Mouse (Mus musculus): ENCODE measurements around the gene Evi2.

GRCm38 (mm10) chr11:79577741-79578140 is 47.4 kb upstream of the Evi2 start:
- TF ChIP-seq USF1 (IDR thresholded peaks at IDR 0.05; ENCODE audit: low read depth, low read length) (no peak), KAT2A (conservative IDR thresholded peaks at IDR 0.05; ENCODE audit: low read depth, low read length) (no peak), BHLHE40 (IDR thresholded peaks at IDR 0.05; ENCODE audit: borderline replicate concordance, low read depth, low read length) (no peak), MAX (IDR thresholded peaks at IDR 0.05; ENCODE audit: low read length) (no peak), MAFK (IDR thresholded peaks at IDR 0.05; ENCODE audit: borderline replicate concordance, low read depth, low read length) (no peak), RCOR1 (IDR thresholded peaks at IDR 0.05; ENCODE audit: low read depth, low read length) (no peak)
